Mouse (Mus musculus): ENCODE results near the gene Ankrd55.

GRCm38 (mm10) chr13:112387279-112387678, 99.0 kb downstream of the Ankrd55 start:
- TF ChIP-seq CTCF (IDR thresholded peaks at IDR 0.05; ENCODE audit: borderline replicate concordance, insufficient read depth, low read length) (no peak), POLR2A (IDR thresholded peaks at IDR 0.05; ENCODE audit: low read depth, low read length) (no peak)

All from embryonic fibroblast, embryonic 13.5 days (primary cell).